Mouse (Mus musculus): Measurements from ENCODE around the gene Agrp. TPM values are rescaled to one million over a fixed set of nuclear protein-coding genes. Genes with fewer than 3 reads are reported as not detected.

Gene Agrp
- polyA plus RNA-seq, 1 experiment from 2014 or later: 0.75 TPM

DNA sequence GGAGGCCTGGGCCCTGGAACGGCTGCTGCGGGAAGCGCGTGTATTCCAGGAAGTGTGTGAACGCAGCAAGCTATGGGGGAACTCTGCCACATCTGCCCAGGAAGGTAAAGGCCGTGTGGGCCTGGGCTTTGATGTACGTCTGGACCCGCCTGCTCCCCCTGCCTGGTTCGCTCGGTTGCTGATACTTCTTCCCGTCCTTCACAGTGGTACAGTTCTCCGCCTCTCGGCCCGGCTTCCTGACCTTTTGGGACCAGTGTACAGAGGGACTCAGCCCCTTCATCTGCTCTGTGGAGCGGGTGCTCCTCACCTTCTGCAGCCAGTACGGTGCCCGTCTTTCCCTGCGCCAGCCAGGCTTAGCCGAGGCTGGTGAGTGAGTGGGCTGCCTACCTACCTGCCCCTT, 17.0 kb downstream of the Agrp start:
- TF ChIP-seq EP300 (IDR thresholded peaks at IDR 0.05) (no peak), CTCF (IDR thresholded peaks at IDR 0.05) (no peak)
- no peak overlapping the region for H3K4me2 ChIP-seq (replicated peaks; ENCODE audit: low read depth, low read length)
- DNase-seq (ENCODE audit: low spot score) (no peak), ATAC-seq (no peak)
- 82% methylated on average over 19 of the region's 19 CpGs for WGBS
- no peak overlapping the region for H3K4me3 ChIP-seq (ENCODE audit: low read depth, low read length)
- H3K9me3 ChIP-seq (ENCODE audit: low read length): no peaks in the 10 kb centered on the region
- H3K4me1 ChIP-seq (ENCODE audit: insufficient read depth, low read depth, low read length): peaks cover 7% of the 10 kb centered on the region; the same call in 1 of the 2 replicates
- H3K9ac ChIP-seq (replicated peaks; ENCODE audit: low read depth): no peak overlapping the region
- no peak overlapping the region for H3K27ac ChIP-seq (ENCODE audit: low read length)
- H3K27me3 ChIP-seq (replicated peaks; ENCODE audit: insufficient read depth, low read length): no peaks in the 10 kb centered on the region
- H3K36me3 ChIP-seq (ENCODE audit: insufficient read depth, low read length): peaks cover 44% of the 10 kb centered on the region

GRCm38 (mm10) chr8:105618892-105619591, 18.2 kb downstream of the Agrp start:
- no peak overlapping the region for H3K4me3 ChIP-seq (ENCODE audit: low read depth, low read length)
- H3K9me3 ChIP-seq (ENCODE audit: low read length): no peaks in the 10 kb centered on the region
- no peak for ATAC-seq
- H3K36me3 ChIP-seq (ENCODE audit: insufficient read depth, low read length): peaks cover 44% of the 10 kb centered on the region
- WGBS: 93% methylated on average over 19 of the region's 19 CpGs
- no peak for DNase-seq (ENCODE audit: low spot score)
- H3K27ac ChIP-seq (ENCODE audit: low read length): no peak overlapping the region
- no peak overlapping the region for H3K9ac ChIP-seq (replicated peaks; ENCODE audit: low read depth)
- no peaks in the 10 kb centered on the region for H3K27me3 ChIP-seq (replicated peaks; ENCODE audit: insufficient read depth, low read length)
- no peak overlapping the region for H3K4me2 ChIP-seq (replicated peaks; ENCODE audit: low read depth, low read length)
- H3K4me1 ChIP-seq (ENCODE audit: insufficient read depth, low read depth, low read length): peaks cover 10% of the 10 kb centered on the region; the same call in 1 of the 2 replicates
- TF ChIP-seq CTCF (IDR thresholded peaks at IDR 0.05): no peak
- TF ChIP-seq EP300 (IDR thresholded peaks at IDR 0.05): no peak

DNA sequence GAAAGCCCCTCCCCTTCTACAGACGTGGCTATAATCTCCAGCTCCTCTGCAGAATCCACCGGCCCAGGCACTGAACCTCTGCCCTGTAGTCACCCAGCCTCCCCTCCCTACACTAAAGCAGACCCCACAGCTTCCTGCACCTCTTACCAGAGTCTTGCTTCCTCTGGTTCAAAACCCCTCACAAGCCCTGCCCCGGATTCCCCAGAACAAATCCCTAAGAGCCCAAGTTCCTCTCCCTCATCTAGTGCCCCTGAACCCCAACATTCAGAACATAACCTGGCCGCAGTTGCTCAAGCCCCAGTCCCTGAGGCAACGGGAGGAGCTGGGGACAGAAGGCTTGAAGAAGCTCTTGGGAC, 18.9 kb downstream of the Agrp start:
- ATAC-seq: no peak
- WGBS: 95% methylated on average over 5 of the region's 5 CpGs
- no peaks in the 10 kb centered on the region for H3K9me3 ChIP-seq (ENCODE audit: low read length)
- peaks cover 10% of the 10 kb centered on the region; the same call in 1 of the 2 replicates for H3K4me1 ChIP-seq (ENCODE audit: insufficient read depth, low read depth, low read length)
- H3K4me3 ChIP-seq (ENCODE audit: low read depth, low read length): no peak overlapping the region
- no peak overlapping the region for H3K9ac ChIP-seq (replicated peaks; ENCODE audit: low read depth)
- H3K4me2 ChIP-seq (replicated peaks; ENCODE audit: low read depth, low read length): no peak overlapping the region
- H3K27me3 ChIP-seq (replicated peaks; ENCODE audit: insufficient read depth, low read length): no peaks in the 10 kb centered on the region
- no peak for DNase-seq (ENCODE audit: low spot score)
- H3K27ac ChIP-seq (ENCODE audit: low read length): no peak overlapping the region
- H3K36me3 ChIP-seq (ENCODE audit: insufficient read depth, low read length): peaks cover 44% of the 10 kb centered on the region
- TF ChIP-seq CTCF (IDR thresholded peaks at IDR 0.05): no peak
- TF ChIP-seq EP300 (IDR thresholded peaks at IDR 0.05): no peak

DNA sequence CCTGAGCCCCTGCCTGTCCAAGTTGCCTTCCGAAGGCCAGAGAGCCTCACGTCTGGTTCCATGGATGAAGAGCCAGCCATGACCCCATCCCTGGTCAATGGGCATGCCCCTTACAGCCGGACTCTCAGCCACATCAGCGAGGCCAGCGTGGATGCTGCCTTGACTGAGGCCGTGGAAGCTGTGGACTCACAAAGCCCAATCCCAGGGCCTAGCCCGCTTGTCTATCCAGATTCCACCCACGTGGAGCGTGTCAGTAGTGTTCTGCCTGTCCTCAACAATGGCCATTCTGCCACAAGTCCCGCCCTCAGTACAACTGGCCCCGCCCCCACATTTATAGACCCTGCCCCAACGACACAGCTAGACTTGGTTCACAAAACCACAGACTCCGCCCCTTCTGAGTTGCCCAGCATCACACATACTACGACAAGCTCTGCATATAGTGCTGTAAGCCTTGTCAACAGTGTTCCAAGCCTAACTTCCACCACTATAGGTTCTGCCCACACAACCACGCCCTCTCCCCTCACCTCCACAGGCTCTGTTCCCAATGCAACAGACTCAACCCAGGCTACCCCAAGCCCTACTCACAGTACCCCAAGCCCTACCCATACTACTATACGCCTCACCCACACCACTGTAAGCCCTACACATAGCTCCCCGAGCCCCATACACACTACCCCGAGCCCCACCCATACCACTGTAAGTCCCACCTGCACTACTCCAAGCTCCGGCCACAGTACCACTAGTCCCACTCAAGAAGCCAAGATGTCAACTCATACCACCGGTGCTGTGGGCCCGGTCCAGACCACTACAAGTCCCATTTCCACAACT, 19.5 kb downstream of the Agrp start:
- Histone ChIP-seq H3K4me1 (ENCODE audit: insufficient read depth, low read depth, low read length) (peaks cover 9% of the 10 kb centered on the region), H3K36me3 (ENCODE audit: insufficient read depth, low read length) (peaks cover 44% of the 10 kb centered on the region), H3K4me3 (ENCODE audit: low read depth, low read length) (no peak overlapping the region), H3K27me3 (replicated peaks; ENCODE audit: insufficient read depth, low read length) (no peaks in the 10 kb centered on the region), H3K9ac (replicated peaks; ENCODE audit: low read depth) (no peak overlapping the region), H3K9me3 (ENCODE audit: low read length) (no peaks in the 10 kb centered on the region), H3K27ac (ENCODE audit: low read length) (no peak overlapping the region), H3K4me2 (replicated peaks; ENCODE audit: low read depth, low read length) (no peak overlapping the region)
- TF ChIP-seq EP300 (IDR thresholded peaks at IDR 0.05) (no peak), CTCF (IDR thresholded peaks at IDR 0.05) (no peak)
- ATAC-seq (no peak), DNase-seq (ENCODE audit: low spot score) (no peak)
- 85% methylated on average over 21 of the region's 21 CpGs for WGBS

- no peak overlapping the region for H3K27ac ChIP-seq (ENCODE audit: low read length)
- no peaks in the 10 kb centered on the region for H3K27me3 ChIP-seq (replicated peaks; ENCODE audit: insufficient read depth, low read length)
- TF ChIP-seq CTCF (IDR thresholded peaks at IDR 0.05) (no peak), EP300 (IDR thresholded peaks at IDR 0.05) (no peak)
- ATAC-seq (no peak), DNase-seq (ENCODE audit: low spot score) (no peak)
- H3K9me3 ChIP-seq (ENCODE audit: low read length): no peaks in the 10 kb centered on the region
- H3K4me1 ChIP-seq (ENCODE audit: insufficient read depth, low read depth, low read length): peaks cover 8% of the 10 kb centered on the region
- no peak overlapping the region for H3K9ac ChIP-seq (replicated peaks; ENCODE audit: low read depth)
- 94% methylated on average over 9 of the region's 9 CpGs for WGBS
- H3K4me3 ChIP-seq (ENCODE audit: low read depth, low read length): no peak overlapping the region
- H3K36me3 ChIP-seq (ENCODE audit: insufficient read depth, low read length): peaks cover 35% of the 10 kb centered on the region
- H3K4me2 ChIP-seq (replicated peaks; ENCODE audit: low read depth, low read length): no peak overlapping the region
Measured at GRCm38 (mm10) chr8:105615942-105616341, 21.3 kb downstream of the Agrp start.

GRCm38 (mm10) chr8:105613830-105614511, 23.2 kb downstream of the Agrp start:
- Histone ChIP-seq H3K9me3 (ENCODE audit: low read length) (no peaks in the 10 kb centered on the region), H3K4me2 (replicated peaks; ENCODE audit: low read depth, low read length) (peak overlapping the region; percentile 92), H3K27ac (ENCODE audit: low read length) (peak overlapping the region; percentile 21; the same call in 1 of the 2 replicates), H3K9ac (replicated peaks; ENCODE audit: low read depth) (peak overlapping the region; percentile 48), H3K27me3 (replicated peaks; ENCODE audit: insufficient read depth, low read length) (no peaks in the 10 kb centered on the region), H3K4me3 (ENCODE audit: low read depth, low read length) (peak overlapping the region; percentile 54), H3K36me3 (ENCODE audit: insufficient read depth, low read length) (peaks cover 27% of the 10 kb centered on the region), H3K4me1 (ENCODE audit: insufficient read depth, low read depth, low read length) (peaks cover 8% of the 10 kb centered on the region)
- peak; percentile 87 for DNase-seq (ENCODE audit: low spot score)
- ATAC-seq: peak; percentile 90
- TF ChIP-seq EP300 (IDR thresholded peaks at IDR 0.05) (peak; percentile 77), CTCF (IDR thresholded peaks at IDR 0.05) (no peak)
- WGBS: under 1% methylated on average over 41 of the region's 50 CpGs
